Mouse (Mus musculus) olfactory bulb, adult 2 months (tissue): ENCODE results near the gene Ilk.

Source experiments
- CTCF ChIP-seq: fragments of 200-500 bp; IDR thresholded peaks from 2 replicates; pipeline ENCODE4 v1.5.1; 2012; ENCODE audit warnings: low read depth, mild to moderate bottlenecking, low read length, moderate library complexity; ENCODE audit not compliant: insufficient read depth
- POLR2A ChIP-seq: fragments of 200-500 bp; IDR thresholded peaks from 2 replicates; pipeline ENCODE4 v1.6.1; 2012; ENCODE audit warnings: mild to moderate bottlenecking, low read depth, low read length, moderate library complexity; ENCODE audit not compliant: insufficient read depth

GRCm38 (mm10) chr7:105741978-105742377 is 5.6 kb downstream of the Ilk start:
- no peak for TF ChIP-seq POLR2A
- no peak for TF ChIP-seq CTCF
